Mouse (Mus musculus): Measurements from ENCODE around the gene Cpa5. TPM values are rescaled to one million over a fixed set of nuclear protein-coding genes. Genes with fewer than 3 reads are reported as not detected.

Gene Cpa5
- not detected in 2 replicates for total RNA-seq (2015)
- total RNA-seq (2017) = not detected in 2 replicates

- ATAC-seq (replicated peaks; ENCODE audit: poor library complexity) = no peak
These were observed at the start of gene Cpa5 for GRCm38 (mm10) chr6:30610710-30611109. Gene Cpa5, plus strand, starts transcription at chr6:30611010.

- ATAC-seq (replicated peaks; ENCODE audit: poor library complexity) = no peak
These were observed 48.7 kb upstream of the Cpa5 start for GRCm38 (mm10) chr6:30562132-30562531.

GRCm38 (mm10) chr6:30563575-30563974, 47.2 kb upstream of the Cpa5 start:
- ATAC-seq (replicated peaks; ENCODE audit: poor library complexity) = no peak

- no peak for ATAC-seq (replicated peaks; ENCODE audit: poor library complexity)
These were observed 46.8 kb upstream of the Cpa5 start for GRCm38 (mm10) chr6:30564051-30564450.

- no peak for ATAC-seq (replicated peaks; ENCODE audit: poor library complexity)
These were observed 42.7 kb upstream of the Cpa5 start, which contains the start of gene Cpa4 for GRCm38 (mm10) chr6:30568069-30568468. Gene Cpa4, plus strand, starts transcription at chr6:30568369.

- ATAC-seq (replicated peaks; ENCODE audit: poor library complexity) = no peak
These were observed 41.5 kb upstream of the Cpa5 start for GRCm38 (mm10) chr6:30569331-30569730.

- ATAC-seq (replicated peaks; ENCODE audit: poor library complexity) = no peak
These were observed 40.8 kb upstream of the Cpa5 start for GRCm38 (mm10) chr6:30570012-30570411.

- ATAC-seq (replicated peaks; ENCODE audit: poor library complexity) = no peak
These were observed 38.1 kb upstream of the Cpa5 start for GRCm38 (mm10) chr6:30572456-30573311.

- ATAC-seq (replicated peaks; ENCODE audit: poor library complexity) = no peak
These were observed 37.4 kb upstream of the Cpa5 start for GRCm38 (mm10) chr6:30573380-30573779.

- ATAC-seq (replicated peaks; ENCODE audit: poor library complexity) = no peak
These were observed 35.9 kb upstream of the Cpa5 start for GRCm38 (mm10) chr6:30574945-30575344.

GRCm38 (mm10) chr6:30576477-30577203, 34.2 kb upstream of the Cpa5 start:
- ATAC-seq (replicated peaks; ENCODE audit: poor library complexity) = no peak

GRCm38 (mm10) chr6:30579961-30580840, 30.6 kb upstream of the Cpa5 start:
- ATAC-seq (replicated peaks; ENCODE audit: poor library complexity) = no peak

- no peak for ATAC-seq (replicated peaks; ENCODE audit: poor library complexity)
These were observed 30.0 kb upstream of the Cpa5 start for GRCm38 (mm10) chr6:30580841-30581176.

GRCm38 (mm10) chr6:30586886-30587442, 23.8 kb upstream of the Cpa5 start:
- peak; percentile 95 for ATAC-seq (replicated peaks; ENCODE audit: poor library complexity)

- ATAC-seq (replicated peaks; ENCODE audit: poor library complexity) = no peak
These were observed 21.0 kb upstream of the Cpa5 start for GRCm38 (mm10) chr6:30589819-30590218.

- ATAC-seq (replicated peaks; ENCODE audit: poor library complexity) = no peak
These were observed 18.9 kb upstream of the Cpa5 start for GRCm38 (mm10) chr6:30591851-30592404.

GRCm38 (mm10) chr6:30592417-30592974, 18.3 kb upstream of the Cpa5 start:
- no peak for ATAC-seq (replicated peaks; ENCODE audit: poor library complexity)

- ATAC-seq (replicated peaks; ENCODE audit: poor library complexity) = no peak
These were observed 16.4 kb upstream of the Cpa5 start for GRCm38 (mm10) chr6:30594364-30594763.

GRCm38 (mm10) chr6:30596230-30596898, 14.4 kb upstream of the Cpa5 start:
- ATAC-seq (replicated peaks; ENCODE audit: poor library complexity) = no peak

GRCm38 (mm10) chr6:30600033-30600432, 10.8 kb upstream of the Cpa5 start:
- ATAC-seq (replicated peaks; ENCODE audit: poor library complexity) = no peak
